In genomic region chr7:114753471-114753870, GRCm38 (mm10) we compare ENCODE assay signal across 34 mouse cellular contexts. TPM values are rescaled to one million over a fixed set of nuclear protein-coding genes. Genes with fewer than 3 reads are reported as not detected.
A peak's percentile ranks its signal among the peaks of the same experiment; 100 is the strongest.
DNase-seq lines count a peak whose midpoint lies in the region; ATAC-seq lines count a peak whose summit lies in the region.
"Had no signal": no experiment of that assay in that cellular context is flagged by ENCODE, and none has a peak within 500 bp of the region (broad histone marks: within the 10 kb centered on the region; RNA-seq: fewer than 3 reads in every experiment).

No protein-coding gene starts in this region.

- no peaks in the 10 kb centered on the region for H3K9me3 ChIP-seq in hindbrain, embryonic 10.5 days
- H3K9me3 ChIP-seq in hindbrain, embryonic 16.5 days (ENCODE audit: control insufficient read depth, low read length): no peaks in the 10 kb centered on the region
- H3K9me3 ChIP-seq in neural tube, embryonic 11.5 days (ENCODE audit: control insufficient read depth, low read length): no peaks in the 10 kb centered on the region
- H3K9me3 ChIP-seq: embryonic facial prominence, embryonic 12.5 days; forebrain, embryonic 10.5 days; hindbrain, embryonic 15.5 days; limb, embryonic 12.5 days; lung, embryonic 15.5 days; megakaryocyte, embryonic 14.5 days had no signal

- H3K4me3 ChIP-seq in hindbrain, embryonic 10.5 days: no peak overlapping the region
- no peak overlapping the region for H3K4me3 ChIP-seq in hindbrain, embryonic 16.5 days (ENCODE audit: low read length)
- H3K4me3 ChIP-seq in neural tube, embryonic 11.5 days (ENCODE audit: low read depth, low read length): no peak overlapping the region
- H3K4me3 ChIP-seq: embryonic facial prominence, embryonic 12.5 days; forebrain, embryonic 10.5 days; hindbrain, embryonic 15.5 days; limb, embryonic 12.5 days; lung, embryonic 15.5 days; megakaryocyte, embryonic 14.5 days; myocyte had no signal

- WGBS in hindbrain, embryonic 10.5 days: 59% methylated on average over 2 of the region's 2 CpGs
- 38% methylated on average over 2 of the region's 2 CpGs for WGBS in hindbrain, embryonic 16.5 days
- WGBS in neural tube, embryonic 11.5 days: 47% methylated on average over 2 of the region's 2 CpGs

- no peak overlapping the region for H3K9ac ChIP-seq in hindbrain, embryonic 16.5 days (ENCODE audit: low read depth, low read length)
- no peak overlapping the region for H3K9ac ChIP-seq in neural tube, embryonic 11.5 days (ENCODE audit: low read length)
- H3K9ac ChIP-seq: embryonic facial prominence, embryonic 12.5 days; forebrain, postnatal 0 days; hindbrain, embryonic 15.5 days; limb, embryonic 12.5 days; lung, embryonic 15.5 days had no signal

- 0 out of 2 replicates have a peak, but pooled peaks cover 4% of the 10 kb centered on the region for H3K27me3 ChIP-seq in hindbrain, embryonic 10.5 days (ENCODE audit: insufficient read depth, poor library complexity, severe bottlenecking)
- no peaks in the 10 kb centered on the region for H3K27me3 ChIP-seq in hindbrain, embryonic 16.5 days (replicated peaks; ENCODE audit: control insufficient read depth, insufficient read depth, low read length)
- H3K27me3 ChIP-seq in neural tube, embryonic 11.5 days (ENCODE audit: control insufficient read depth, insufficient read depth, low read length): no peaks in the 10 kb centered on the region
- H3K27me3 ChIP-seq: CH12.LX; embryonic facial prominence, embryonic 12.5 days; hindbrain, embryonic 15.5 days; limb, embryonic 12.5 days; lung, embryonic 15.5 days had no signal

- peak overlapping the region; percentile 74 for H3K27ac ChIP-seq in hindbrain, embryonic 10.5 days
- H3K27ac ChIP-seq in hindbrain, embryonic 16.5 days (ENCODE audit: low read depth, low read length): no peak overlapping the region
- no peak overlapping the region for H3K27ac ChIP-seq in neural tube, embryonic 11.5 days (ENCODE audit: low read depth, low read length)
- H3K27ac ChIP-seq: embryonic facial prominence, embryonic 12.5 days; forebrain, embryonic 10.5 days; hindbrain, embryonic 15.5 days; limb, embryonic 12.5 days; lung, embryonic 15.5 days had no signal

- H3K36me3 ChIP-seq in hindbrain, embryonic 10.5 days: no peaks in the 10 kb centered on the region
- no peaks in the 10 kb centered on the region for H3K36me3 ChIP-seq in hindbrain, embryonic 16.5 days (ENCODE audit: control insufficient read depth, insufficient read depth, low read length)
- H3K36me3 ChIP-seq in neural tube, embryonic 11.5 days (ENCODE audit: control insufficient read depth, insufficient read depth, low read length): no peaks in the 10 kb centered on the region
- H3K36me3 ChIP-seq: embryonic facial prominence, embryonic 12.5 days; forebrain, embryonic 10.5 days; hindbrain, embryonic 15.5 days; limb, embryonic 12.5 days; lung, embryonic 15.5 days had no signal

- H3K4me2 ChIP-seq in hindbrain, embryonic 16.5 days (ENCODE audit: low read length): no peak overlapping the region
- H3K4me2 ChIP-seq in neural tube, embryonic 11.5 days (ENCODE audit: low read depth): no peak overlapping the region
- H3K4me2 ChIP-seq: embryonic facial prominence, embryonic 12.5 days; hindbrain, embryonic 15.5 days; limb, embryonic 12.5 days; liver, embryonic 11.5 days; lung, embryonic 15.5 days had no signal

- peak; percentile 72 to 75 for DNase-seq in cerebellum, postnatal 10 days
- DNase-seq in cerebellum, postnatal 36 days: no peak
- DNase-seq in hindbrain, embryonic 10.5 days (ENCODE audit: low spot score): peak; percentile 44
- DNase-seq in neural tube, embryonic 11.5 days (ENCODE audit: low spot score): peak; percentile 46
- no peak for DNase-seq in neural tube, embryonic 10.5 days (ENCODE audit: extremely low spot score, low spot score)
- DNase-seq in mesoderm, embryonic 11.5 days (ENCODE audit: low read depth, low spot score): peak; percentile 47
- DNase-seq in right cerebral cortex, postnatal 36 days (ENCODE audit: low spot score in 2 of 2): no peak
- DNase-seq: adrenal gland, adult 2 months; adrenal gland, postnatal 36 days; cerebellum, adult 2 months; forebrain, postnatal 0 days; heart, postnatal 14 days; kidney, postnatal 14 days; layer of hippocampus, adult 9-11 months; right cerebral cortex, postnatal 25 days; spleen, adult 18-20 months; thymus, adult 18-20 months; thymus, postnatal 25 days had no signal

- no peak for ATAC-seq in hindbrain, embryonic 16.5 days
- ATAC-seq in neural tube, embryonic 11.5 days (ENCODE audit: insufficient read depth, low FRiP score, low TSS enrichment): no peak; the same call in 1 of the 2 replicates
- ATAC-seq: activated CD4-positive, CD25-positive, alpha-beta regulatory T cell, adult 4 months; forebrain, postnatal 0 days; intestine, embryonic 16.5 days; midbrain, embryonic 16.5 days had no signal

- peaks cover 29% of the 10 kb centered on the region for H3K4me1 ChIP-seq in hindbrain, embryonic 10.5 days (replicated peaks)
- no peaks in the 10 kb centered on the region; the same call in 1 of the 2 replicates for H3K4me1 ChIP-seq in hindbrain, embryonic 16.5 days (ENCODE audit: control insufficient read depth, insufficient read depth, low read depth, low read length)
- H3K4me1 ChIP-seq in neural tube, embryonic 11.5 days (ENCODE audit: control insufficient read depth, insufficient read depth, low read length): no peaks in the 10 kb centered on the region
- H3K4me1 ChIP-seq: embryonic facial prominence, embryonic 12.5 days; forebrain, embryonic 10.5 days; hindbrain, embryonic 15.5 days; limb, embryonic 12.5 days; lung, embryonic 15.5 days; megakaryocyte, embryonic 14.5 days had no signal

RNA-seq across cellular contexts. Expression of gene Insc, which starts 10.0 kb away (rescaled TPM):
- polyA plus RNA-seq in hindbrain, embryonic 10.5 days (2016; fragmentation: Nextera tagmentation; extraction: Ambion mirVana): 8.1 and 11.1 TPM in 2 replicates
- 4.1 TPM in 2 replicates for polyA plus RNA-seq in hindbrain, embryonic 16.5 days (2015; fragmentation: Nextera tagmentation; extraction: Ambion mirVana)
- polyA plus RNA-seq in neural tube, embryonic 11.5 days (2014; fragmentation: Nextera tagmentation; extraction: Ambion mirVana): 14.2 and 16.6 TPM in 2 replicates

RNA-seq across cellular contexts. Expression of gene Calcb, which starts 35.0 kb away (rescaled TPM):
- polyA plus RNA-seq in hindbrain, embryonic 10.5 days (2016; fragmentation: Nextera tagmentation; extraction: Ambion mirVana): not detected in 2 replicates
- polyA plus RNA-seq in hindbrain, embryonic 16.5 days (2015; fragmentation: Nextera tagmentation; extraction: Ambion mirVana): 6.1 and 8.9 TPM in 2 replicates
- polyA plus RNA-seq in neural tube, embryonic 11.5 days (2014; fragmentation: Nextera tagmentation; extraction: Ambion mirVana): 0.69 and 2.2 TPM in 2 replicates
- polyA plus RNA-seq: activated CD4-positive, CD25-positive, alpha-beta regulatory T cell, adult 4 months; adrenal gland, adult 2 months; forebrain, embryonic 10.5 days; forebrain, postnatal 0 days; heart, embryonic 14.5 days; kidney, embryonic 14.5 days; limb, embryonic 12.5 days; liver, embryonic 11.5 days; liver, embryonic 16.5 days had no signal

Comparison
In these comparisons a context has a peak if more than half of its experiments do, and no peak if none do; other contexts are left out.
1. DNase-seq: peak in cerebellum, postnatal 10 days (2 of 2), hindbrain, embryonic 10.5 days (single experiment), neural tube, embryonic 11.5 days (single experiment) and mesoderm, embryonic 11.5 days (single experiment); none in cerebellum, postnatal 36 days (0 of 2), neural tube, embryonic 10.5 days (single experiment) and right cerebral cortex, postnatal 36 days (0 of 2).